Mouse (Mus musculus): ENCODE data around the gene Immp2l. TPM values are rescaled to one million over a fixed set of nuclear protein-coding genes. Genes with fewer than 3 reads are reported as not detected.

Gene Immp2l
- total RNA-seq, 2 experiments from 2014 or later = 5.4 to 6.4 TPM

DNA sequence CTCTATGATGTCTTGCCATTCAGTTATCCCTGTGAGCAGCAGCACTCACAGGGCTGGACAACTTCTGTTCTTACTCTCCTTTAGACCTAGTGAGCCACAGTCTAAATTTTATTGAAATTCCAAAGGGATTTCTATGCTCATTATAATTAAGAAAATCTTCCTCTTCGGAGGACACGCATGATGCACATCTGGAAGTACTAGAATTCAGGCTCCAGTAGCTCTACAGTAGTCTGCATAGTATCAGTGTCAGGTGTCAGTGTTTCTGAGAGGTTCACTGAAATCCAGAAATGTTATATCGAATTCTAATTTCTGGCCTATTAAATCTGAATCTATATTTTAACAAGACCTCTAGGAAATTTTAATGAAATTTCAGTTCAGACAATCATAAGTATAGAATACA lies 265.2 kb downstream of the Immp2l start:
- DNase-seq (ENCODE audit: low spot score in 2 of 2) = no peak
- intact Hi-C loops (cut with DNase I) = no loop called here

- intact Hi-C loops (cut with DNase I) = no loop called here
- no peak for DNase-seq (ENCODE audit: low spot score in 2 of 2)
Observed at GRCm38 (mm10) chr12:41307015-41307414, 283.1 kb downstream of the Immp2l start.

- no peak for DNase-seq (ENCODE audit: low spot score in 2 of 2)
- intact Hi-C loops (cut with DNase I) = no loop called here
Observed at GRCm38 (mm10) chr12:41308726-41309680, 285.1 kb downstream of the Immp2l start.

DNA sequence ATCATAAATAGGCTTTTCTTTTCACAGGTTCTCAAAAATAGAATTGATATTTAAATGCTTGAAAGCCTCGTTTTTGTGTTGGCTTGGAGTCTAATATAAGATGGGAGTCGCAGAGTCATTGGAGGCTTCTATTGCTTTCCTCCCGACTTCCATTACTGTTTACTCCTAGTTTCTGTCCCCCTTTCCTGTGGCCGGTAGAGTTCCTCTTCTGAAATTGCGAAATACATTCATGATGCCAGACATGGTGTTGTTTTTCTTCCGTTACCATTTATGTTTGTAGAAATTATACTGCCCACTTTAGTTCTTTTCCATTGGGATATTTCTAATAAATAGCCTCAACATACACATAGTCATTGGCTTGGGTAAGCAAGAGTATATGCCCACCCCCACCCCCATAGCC lies 289.5 kb downstream of the Immp2l start:
- intact Hi-C loops (cut with DNase I) = no loop called here
- no peak for DNase-seq (ENCODE audit: low spot score in 2 of 2)

DNA sequence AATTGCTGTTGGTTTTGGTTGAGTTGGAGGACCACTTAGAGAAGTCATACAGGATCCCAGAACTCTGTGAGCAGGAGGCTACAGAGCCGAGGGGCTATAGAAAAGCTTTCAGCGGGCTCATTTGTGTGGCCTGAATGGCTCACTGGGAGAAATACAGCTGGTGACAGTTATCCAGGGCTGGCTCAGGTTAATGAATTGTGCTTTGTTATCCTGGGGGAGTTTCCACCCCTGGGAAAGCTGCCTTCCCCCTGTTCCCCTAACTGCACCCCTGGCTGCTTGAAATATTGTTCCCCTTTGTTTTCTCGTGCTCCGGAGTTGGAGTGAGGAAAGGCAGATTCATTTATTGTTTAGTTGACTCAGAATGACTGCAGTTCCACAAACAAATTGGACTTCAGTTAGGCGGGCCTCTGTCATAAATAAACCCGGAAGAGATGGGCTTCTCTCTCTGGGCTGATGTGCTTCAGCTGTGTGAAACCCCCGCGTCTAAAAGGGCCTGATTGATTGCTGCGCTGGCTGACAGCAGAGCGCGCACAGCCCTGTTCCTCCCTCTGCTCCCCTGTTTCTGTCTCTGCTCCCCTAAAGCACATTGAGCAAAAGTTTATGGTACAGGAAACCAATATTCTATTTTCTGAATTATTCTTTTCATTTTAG lies 291.0 kb downstream of the Immp2l start:
- intact Hi-C loops (cut with DNase I) = no loop called here
- no peak for DNase-seq (ENCODE audit: low spot score in 2 of 2)

GRCm38 (mm10) chr12:41315871-41316270 lies 292.0 kb downstream of the Immp2l start:
- no peak for DNase-seq (ENCODE audit: low spot score in 2 of 2)
- intact Hi-C loops (cut with DNase I) = no loop called here

DNA sequence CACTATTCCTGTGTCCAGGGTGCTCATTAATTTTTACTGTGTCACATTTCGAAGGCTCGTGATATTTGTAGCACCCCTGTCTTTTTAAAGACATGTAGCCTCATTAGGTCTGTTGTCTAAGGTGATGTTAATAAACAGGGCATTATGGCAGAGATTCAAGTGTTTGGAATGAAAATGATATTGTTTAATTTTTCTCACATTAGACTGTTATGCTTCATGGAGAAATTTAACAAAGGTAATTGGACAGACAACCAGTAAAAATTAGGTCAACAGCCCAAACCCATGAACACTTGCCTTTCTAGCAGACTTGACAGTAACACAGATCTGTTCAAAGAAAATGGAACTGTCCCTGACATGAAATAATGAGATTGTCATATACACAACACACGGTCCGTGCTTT lies 292.5 kb downstream of the Immp2l start:
- intact Hi-C loops (cut with DNase I) = no loop called here

GRCm38 (mm10) chr12:41317431-41317830 lies 293.5 kb downstream of the Immp2l start:
- intact Hi-C loops (cut with DNase I) = no loop called here
- DNase-seq (ENCODE audit: low spot score in 2 of 2) = no peak

More for the DNA sequence above, 292.5 kb downstream of the Immp2l start:
- no peak for DNase-seq (ENCODE audit: low spot score in 2 of 2)

DNA sequence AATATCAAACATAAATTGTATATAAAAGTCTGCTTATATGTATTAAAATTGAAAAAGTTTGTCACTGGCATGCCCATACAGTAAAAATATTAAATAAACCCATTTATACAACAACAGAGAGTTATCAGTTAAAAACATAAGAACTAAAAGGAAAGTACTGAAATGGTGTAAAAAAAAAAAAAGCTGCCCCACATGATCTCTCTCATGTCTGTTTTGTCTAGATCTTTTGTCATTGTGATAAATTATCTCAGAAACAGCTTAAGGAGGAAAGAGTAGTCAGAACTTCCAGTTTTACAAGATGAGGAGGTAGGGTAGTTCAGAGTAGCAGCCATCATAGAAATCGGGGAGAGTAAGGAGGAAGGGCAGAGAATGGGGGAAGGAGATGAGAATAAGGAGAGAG lies 298.1 kb downstream of the Immp2l start:
- no peak for DNase-seq (ENCODE audit: low spot score in 2 of 2)
- intact Hi-C loops (cut with DNase I) = no loop called here

GRCm38 (mm10) chr12:41324418-41324817 lies 300.5 kb downstream of the Immp2l start:
- DNase-seq (ENCODE audit: low spot score in 2 of 2) = no peak
- intact Hi-C loops (cut with DNase I) = no loop called here

GRCm38 (mm10) chr12:41325756-41326155 lies 301.9 kb downstream of the Immp2l start:
- DNase-seq (ENCODE audit: low spot score in 2 of 2) = no peak
- intact Hi-C loops (cut with DNase I) = no loop called here

DNA sequence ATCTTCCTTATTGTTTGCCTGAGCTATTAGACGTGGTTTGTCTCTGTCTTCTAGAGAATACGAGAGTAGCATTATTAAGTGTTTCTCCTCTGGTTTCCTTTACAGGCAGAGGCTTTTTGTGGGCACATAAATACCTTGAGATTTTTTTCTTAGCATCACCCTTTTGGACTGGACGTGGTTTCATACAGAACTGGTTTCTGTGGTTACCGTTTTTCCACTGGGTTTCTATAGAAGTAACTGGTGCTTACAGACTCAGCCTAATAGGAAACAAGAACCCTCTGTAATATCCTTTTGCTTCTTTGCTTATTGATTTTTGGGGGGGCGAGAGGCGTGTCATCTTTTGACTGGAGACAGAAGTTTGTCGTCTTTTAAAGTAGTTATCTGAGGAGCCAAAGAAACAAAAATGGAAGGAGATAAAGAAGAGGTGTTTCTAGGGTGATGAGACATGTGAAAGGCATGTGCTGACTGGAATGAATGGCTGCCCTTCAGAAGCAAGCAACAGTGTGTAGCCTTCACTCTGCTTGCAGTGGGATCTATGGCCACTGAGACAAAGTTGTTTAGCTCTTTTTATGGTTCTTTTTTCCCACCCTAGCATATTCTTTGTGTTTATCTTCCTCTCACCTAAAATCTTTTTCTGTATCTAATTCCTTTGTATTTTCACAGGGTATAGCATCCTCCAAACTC lies 307.2 kb downstream of the Immp2l start:
- intact Hi-C loops (cut with DNase I) = no loop called here
- DNase-seq (ENCODE audit: low spot score in 2 of 2) = no peak

- DNase-seq (ENCODE audit: low spot score in 2 of 2) = no peak
- intact Hi-C loops (cut with DNase I) = no loop called here
Observed at GRCm38 (mm10) chr12:41345621-41346020, 321.7 kb downstream of the Immp2l start.

DNA sequence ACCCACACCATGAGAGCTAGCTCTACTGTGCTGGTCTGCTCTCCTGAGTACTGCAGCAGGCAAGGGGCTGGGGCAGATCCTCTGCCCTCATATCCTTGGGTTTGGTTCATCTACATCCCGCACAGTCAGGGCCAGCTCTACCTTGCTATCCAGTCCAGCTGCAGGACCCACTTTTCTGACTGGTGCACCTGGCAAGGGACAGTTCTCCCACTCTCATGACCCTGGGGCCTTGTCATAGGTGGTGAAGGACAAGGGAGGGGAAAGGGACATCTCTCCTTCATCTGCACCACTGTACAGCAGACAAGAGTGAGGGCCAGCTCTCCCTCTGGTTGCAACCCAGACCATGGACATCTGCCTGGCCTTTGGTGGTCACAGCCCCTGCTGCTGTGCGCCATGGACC lies 323.6 kb downstream of the Immp2l start:
- intact Hi-C loops (cut with DNase I) = no loop called here
- no peak for DNase-seq (ENCODE audit: low spot score in 2 of 2)

DNA sequence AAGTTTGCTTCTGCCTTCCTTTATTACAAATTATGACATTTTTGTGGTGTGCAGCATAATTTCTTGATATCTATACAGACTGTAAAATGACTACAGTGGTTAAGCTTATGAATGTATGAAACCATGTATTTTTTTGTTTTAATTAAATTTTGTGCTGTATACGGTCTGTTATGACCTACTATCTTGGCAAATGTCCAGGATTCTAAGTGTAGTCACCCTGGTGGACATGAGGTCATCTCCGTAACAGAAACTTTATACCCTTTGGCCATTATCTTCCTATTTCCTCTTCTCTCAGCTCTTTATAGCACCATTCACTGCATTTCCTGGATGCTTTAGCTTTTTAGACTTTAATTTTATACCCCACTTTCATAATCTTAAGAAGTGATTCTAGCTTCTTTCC lies 325.5 kb downstream of the Immp2l start:
- no peak for DNase-seq (ENCODE audit: low spot score in 2 of 2)
- intact Hi-C loops (cut with DNase I) = no loop called here

GRCm38 (mm10) chr12:41349814-41350213 lies 325.9 kb downstream of the Immp2l start:
- DNase-seq (ENCODE audit: low spot score in 2 of 2) = no peak
- intact Hi-C loops (cut with DNase I) = no loop called here

DNA sequence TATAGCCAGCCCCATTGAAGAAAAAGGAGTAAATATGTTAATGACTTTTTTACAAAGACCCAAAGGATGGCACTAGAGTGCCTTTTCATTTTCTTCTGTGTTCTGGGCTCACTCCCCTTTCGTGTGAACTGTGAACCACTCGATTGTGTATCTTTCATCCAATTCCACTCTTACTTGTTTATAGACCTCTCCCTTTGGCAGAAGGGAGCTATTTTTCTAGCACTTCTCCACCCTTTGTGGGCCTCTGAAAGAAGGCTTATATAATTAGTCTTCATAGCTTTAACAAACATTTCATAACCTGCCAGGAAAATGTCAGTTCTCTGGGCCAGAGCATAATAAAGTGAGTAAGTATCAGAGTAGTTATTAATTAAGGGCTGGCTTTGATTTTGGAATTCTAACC lies 327.4 kb downstream of the Immp2l start:
- intact Hi-C loops (cut with DNase I) = no loop called here
- no peak for DNase-seq (ENCODE audit: low spot score in 2 of 2)

DNA sequence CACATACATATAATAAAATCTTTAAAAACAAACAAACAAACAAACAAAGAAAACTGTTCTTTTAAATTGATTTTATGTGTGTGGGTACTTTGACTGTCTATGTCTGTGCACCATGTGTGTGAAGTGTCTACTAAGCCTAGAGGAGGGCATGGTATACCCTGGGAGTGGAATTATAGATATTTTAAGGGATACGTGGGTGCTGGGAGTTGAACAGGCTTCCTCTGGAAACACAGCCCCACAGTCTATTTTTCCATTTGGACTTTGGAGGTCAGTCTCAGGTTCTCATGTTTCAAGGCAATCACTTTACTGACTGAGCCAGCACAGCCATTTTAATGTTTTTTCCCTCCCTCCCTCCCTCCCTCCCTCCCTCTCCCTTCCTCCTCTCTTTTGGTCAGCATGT lies 331.0 kb downstream of the Immp2l start:
- intact Hi-C loops (cut with DNase I) = no loop called here
- no peak for DNase-seq (ENCODE audit: low spot score in 2 of 2)

GRCm38 (mm10) chr12:41356040-41356439 lies 332.1 kb downstream of the Immp2l start:
- no peak for DNase-seq (ENCODE audit: low spot score in 2 of 2)
- intact Hi-C loops (cut with DNase I) = no loop called here

GRCm38 (mm10) chr12:41386685-41387084 lies 362.8 kb downstream of the Immp2l start:
- no peak for DNase-seq (ENCODE audit: low spot score in 2 of 2)
- intact Hi-C loops (cut with DNase I) = no loop called here

Data from left cerebral cortex, postnatal 36 days (tissue).